ENCODE assay signal across 8 mouse cellular contexts in the genomic region with DNA sequence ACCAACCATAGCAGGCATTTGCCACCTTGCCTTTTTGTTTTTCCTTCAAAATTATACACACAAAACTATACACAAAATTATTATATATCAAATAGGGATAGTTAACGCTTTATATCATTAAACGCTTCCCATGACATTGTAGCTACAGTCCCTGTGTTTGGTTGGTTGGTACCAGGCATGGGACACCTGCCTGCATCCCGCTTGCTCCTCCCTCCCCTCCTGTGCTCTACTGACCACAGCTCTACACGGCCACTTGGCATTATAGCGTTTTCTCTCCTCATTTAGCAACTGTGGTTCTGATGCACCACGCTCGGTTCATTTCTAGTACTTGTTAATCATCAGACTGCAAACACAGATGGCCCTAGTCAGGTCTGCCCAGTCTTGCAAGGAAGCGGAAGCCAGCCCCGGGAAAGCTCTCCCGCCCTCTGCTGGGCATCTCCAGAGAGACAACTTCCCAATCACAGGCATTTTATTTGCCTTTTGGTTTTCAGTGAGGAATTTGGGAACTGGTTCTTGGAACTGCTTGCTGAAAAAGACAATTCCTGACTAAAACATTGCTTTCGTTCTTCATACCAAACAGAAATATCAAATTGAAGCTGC. TPM values are rescaled to one million over a fixed set of nuclear protein-coding genes. Genes with fewer than 3 reads are reported as not detected.
DNase-seq lines count a peak whose midpoint lies in the region; ATAC-seq and TF ChIP-seq lines count a peak whose summit lies in the region.

No protein-coding gene starts in this region.

- TF ChIP-seq CTCF in cortical plate, adult 2 months (IDR thresholded peaks at IDR 0.05; ENCODE audit: extremely low read depth, insufficient read depth, low read length): peak; percentile 74
- TF ChIP-seq CTCF in gastrocnemius, adult 2 months (IDR thresholded peaks at IDR 0.05): peak; percentile 92

- H3K4me2 ChIP-seq in intestine, embryonic 15.5 days (replicated peaks): no peak overlapping the region; the same call in 1 of the 2 replicates

- no peak for TF ChIP-seq POLR2A in cortical plate, adult 2 months (IDR thresholded peaks at IDR 0.05; ENCODE audit: extremely low read depth, insufficient read depth, low read length)

- H3K9ac ChIP-seq in intestine, embryonic 15.5 days: no peak overlapping the region

- H3K27me3 ChIP-seq in intestine, embryonic 15.5 days (replicated peaks): no peaks in the 10 kb centered on the region

- no peaks in the 10 kb centered on the region for H3K36me3 ChIP-seq in intestine, embryonic 15.5 days

- 40% methylated on average over 11 of the region's 11 CpGs for WGBS in intestine, embryonic 15.5 days

- peaks cover 2% of the 10 kb centered on the region; the same call in 1 of the 2 replicates for H3K4me1 ChIP-seq in cortical plate, adult 2 months (ENCODE audit: control insufficient read depth, insufficient read depth, low read length)
- H3K4me1 ChIP-seq in intestine, embryonic 15.5 days (replicated peaks): peaks cover 2% of the 10 kb centered on the region; the same call in 1 of the 2 replicates

- H3K9me3 ChIP-seq in intestine, embryonic 15.5 days: no peaks in the 10 kb centered on the region

- peak; percentile 55 for ATAC-seq in intestine, embryonic 15.5 days
- ATAC-seq in granulocyte monocyte progenitor cell, adult 5-6 weeks (replicated peaks; ENCODE audit: poor library complexity, severe bottlenecking): no peak; the same call in 1 of the 2 replicates

- intact Hi-C loops in gastrocnemius, adult 2 months (cut with DNase I): loop anchor here (2.0 kb wide), 2 partner anchors 261 to 335 kb away; no protein-coding TSS in a partner anchor

- H3K27ac ChIP-seq in cortical plate, adult 2 months (ENCODE audit: insufficient read depth, low read length): no peak overlapping the region
- H3K27ac ChIP-seq in gastrocnemius, adult 2 months: peak overlapping the region; percentile 44
- no peak overlapping the region for H3K27ac ChIP-seq in intestine, embryonic 15.5 days

- H3K4me3 ChIP-seq in cortical plate, adult 2 months (ENCODE audit: insufficient read depth, low read length): no peak overlapping the region
- peak overlapping the region; percentile 40 for H3K4me3 ChIP-seq in gastrocnemius, adult 2 months
- H3K4me3 ChIP-seq in intestine, embryonic 15.5 days (replicated peaks): no peak overlapping the region

- peak; percentile 56 for DNase-seq in adrenal gland, adult 8-10 months
- peak; percentile 85 for DNase-seq in gastrocnemius, adult 2 months
- peak; percentile 48 to 92 for DNase-seq in left cerebral cortex, adult 9 months (ENCODE audit: low spot score in 2 of 2)
- DNase-seq in mesoderm, embryonic 11.5 days (ENCODE audit: low read depth, low spot score): peak; percentile 75
- peak; percentile 86 for DNase-seq in right cerebral cortex, postnatal 4 days

RNA-seq across cellular contexts. Expression of gene Dcaf17, which starts 15.5 kb away (rescaled TPM):
- 10 to 100 TPM; 11.2 to 14.7 (median 13.7) TPM for total RNA-seq in adrenal gland, adult 8-10 months (2022)
- polyA plus RNA-seq in cortical plate, adult 2 months (2012; rRNA removed): 7.6 and 8.0 TPM in 2 replicates
- 1 to 10 TPM; 4.2 to 6.2 TPM for total RNA-seq in gastrocnemius, adult 2 months (2021)
- polyA plus RNA-seq in intestine, embryonic 15.5 days (2015; fragmentation: Nextera tagmentation; extraction: Ambion mirVana): 38.3 and 43.0 TPM in 2 replicates
- 11.3 and 14.7 TPM in 2 replicates for total RNA-seq in granulocyte monocyte progenitor cell, adult 5-6 weeks (2014; fragmentation: Nextera tagmentation)
- total RNA-seq in granulocyte monocyte progenitor cell, adult 5-6 weeks (2017): 13.0 and 19.5 TPM in 2 replicates

RNA-seq across cellular contexts. Expression of gene Mettl8, which starts 15.8 kb away (rescaled TPM):
- total RNA-seq in adrenal gland, adult 8-10 months (2022): 10 to 100 TPM; 15.0 to 19.3 (median 17.1) TPM
- polyA plus RNA-seq in cortical plate, adult 2 months (2012; rRNA removed): 13.4 and 14.9 TPM in 2 replicates
- 1 to 10 TPM; 5.0 to 6.4 TPM for total RNA-seq in gastrocnemius, adult 2 months (2021)
- 12.5 and 15.1 TPM in 2 replicates for polyA plus RNA-seq in intestine, embryonic 15.5 days (2015; fragmentation: Nextera tagmentation; extraction: Ambion mirVana)
- 30.9 and 32.7 TPM in 2 replicates for total RNA-seq in granulocyte monocyte progenitor cell, adult 5-6 weeks (2014; fragmentation: Nextera tagmentation)
- total RNA-seq in granulocyte monocyte progenitor cell, adult 5-6 weeks (2017): 22.7 and 23.1 TPM in 2 replicates
